Mouse (Mus musculus) forebrain, postnatal 0 days (tissue): ENCODE measurements around the gene Cacna2d3. TPM values are rescaled to one million over a fixed set of nuclear protein-coding genes. Genes with fewer than 3 reads are reported as not detected.

Experiments
- ATAC-seq: fragments of 200-750 bp; cut with Nextera tagmentation; 2 replicates; pipeline ENCODE4 v1.8.0; 2017; ENCODE audit warnings: mild to moderate bottlenecking, moderate library complexity
- DNase-seq: peaks from one replicate; pipeline ENCODE4 v3.0.0-alpha.2; 2015
- H3K27ac ChIP-seq: fragments of 300-500 bp; sonication (generic); 2 replicates; pipeline ENCODE4 v1.5.1; 2014; ENCODE audit warnings: low read depth, mild to moderate bottlenecking, antibody characterized with exemption, low read length, moderate library complexity, mixed read lengths
- H3K27me3 ChIP-seq: fragments of 300-500 bp; sonication (generic); 2 replicates; pipeline ENCODE4 v1.6.1; 2014; ENCODE audit warnings: mild to moderate bottlenecking, low read length, mixed read lengths; ENCODE audit not compliant: insufficient read depth
- H3K36me3 ChIP-seq: fragments of 300-500 bp; sonication (generic); 2 replicates; pipeline ENCODE4 v1.6.1; 2014; ENCODE audit warnings: mild to moderate bottlenecking, moderate library complexity; ENCODE audit not compliant: insufficient read depth
- H3K4me1 ChIP-seq: fragments of 300-500 bp; sonication (generic); 2 replicates; pipeline ENCODE4 v1.6.1; 2014; ENCODE audit warnings: antibody characterized with exemption; ENCODE audit not compliant: insufficient read depth
- H3K4me2 ChIP-seq: fragments of 300-500 bp; sonication (generic); 2 replicates; pipeline ENCODE4 v1.6.1; 2014; ENCODE audit warnings: low read depth, mild to moderate bottlenecking, moderate library complexity
- H3K4me3 ChIP-seq: fragments of 300-500 bp; sonication (generic); 2 replicates; pipeline ENCODE4 v1.5.1; 2014; ENCODE audit warnings: low read depth, low read length, mixed read lengths
- H3K9ac ChIP-seq: fragments of 300-500 bp; sonication (generic); 2 replicates; pipeline ENCODE4 v1.6.1; 2014; ENCODE audit warnings: mild to moderate bottlenecking
- H3K9me3 ChIP-seq: fragments of 300-500 bp; sonication (generic); 2 replicates; pipeline ENCODE4 v1.6.1; 2016; ENCODE audit warnings: low read length
- CTCF ChIP-seq: sonication (generic); IDR thresholded peaks from 2 replicates; pipeline ENCODE4 v1.5.1; 2016; ENCODE audit warnings: antibody characterized with exemption, control low read depth, low read depth
- WGBS: fragments of 180-500 bp; shearing (Covaris S2); extraction: QIAGEN DNeasy Blood & Tissue Kit; methylation state at CpG from one replicate; pipeline ENCODE4 v1.1.7; 2014; 5-methylcytosine and 5-hydroxymethylcytosine counted together
- polyA plus RNA-seq: library from polyadenylated mRNA; unstranded; fragments of >200 nt; fragmentation: Nextera tagmentation; extraction: Ambion mirVana; gene quantifications from 2 replicates; pipeline ENCODE4 v1.2.1, GENCODE M21; 2015
- total RNA-seq: library from RNA; depleted of rRNA; stranded (reverse); fragments of >200 nt; gene quantifications from 2 replicates; pipeline ENCODE4 v1.2.3, GENCODE M21; 2014

Gene Cacna2d3
- total and polyA plus RNA-seq, 2 experiments from 2014 or later = 28.1 to 37.7 TPM

- ATAC-seq = no peak
- Histone ChIP-seq H3K9me3 (no peaks in the 10 kb centered on the region), H3K27me3 (no peaks in the 10 kb centered on the region), H3K36me3 (no peaks in the 10 kb centered on the region), H3K9ac (no peak overlapping the region), H3K27ac (no peak overlapping the region), H3K4me2 (no peak overlapping the region), H3K4me3 (no peak overlapping the region), H3K4me1 (no peaks in the 10 kb centered on the region)
- no peak for TF ChIP-seq CTCF
- DNase-seq = no peak
- 89% methylated on average over 9 of the region's 9 CpGs for WGBS
Measured at GRCm38 (mm10) chr14:29589628-29590027, 132.0 kb downstream of the Cacna2d3 start.

DNA sequence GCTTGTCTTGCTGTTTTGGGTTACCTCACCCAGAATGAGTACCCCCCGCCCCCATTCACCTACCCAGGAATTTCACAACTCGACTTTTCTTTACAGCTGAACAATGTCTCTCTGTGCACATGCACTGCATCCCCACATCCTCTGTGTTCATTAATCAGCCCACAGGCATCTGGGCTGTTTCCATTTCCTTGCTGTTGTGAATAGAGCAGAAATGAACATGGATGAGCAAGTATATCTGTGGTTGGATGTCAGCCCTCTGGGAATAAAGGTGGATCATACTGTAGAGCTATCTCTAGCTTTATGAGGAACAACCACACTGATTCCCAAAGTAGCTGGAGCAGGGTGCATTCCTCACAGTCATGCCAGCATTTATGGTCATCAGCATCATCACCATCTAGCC is 139.7 kb downstream of the Cacna2d3 start:
- DNase-seq (no peak), ATAC-seq (no peak)
- WGBS = 59% methylated on average over 2 of the region's 2 CpGs
- Histone ChIP-seq H3K9ac (no peak overlapping the region), H3K27me3 (no peaks in the 10 kb centered on the region), H3K9me3 (no peaks in the 10 kb centered on the region), H3K4me2 (no peak overlapping the region), H3K4me1 (no peaks in the 10 kb centered on the region), H3K4me3 (no peak overlapping the region), H3K36me3 (no peaks in the 10 kb centered on the region), H3K27ac (no peak overlapping the region)
- no peak for TF ChIP-seq CTCF

DNA sequence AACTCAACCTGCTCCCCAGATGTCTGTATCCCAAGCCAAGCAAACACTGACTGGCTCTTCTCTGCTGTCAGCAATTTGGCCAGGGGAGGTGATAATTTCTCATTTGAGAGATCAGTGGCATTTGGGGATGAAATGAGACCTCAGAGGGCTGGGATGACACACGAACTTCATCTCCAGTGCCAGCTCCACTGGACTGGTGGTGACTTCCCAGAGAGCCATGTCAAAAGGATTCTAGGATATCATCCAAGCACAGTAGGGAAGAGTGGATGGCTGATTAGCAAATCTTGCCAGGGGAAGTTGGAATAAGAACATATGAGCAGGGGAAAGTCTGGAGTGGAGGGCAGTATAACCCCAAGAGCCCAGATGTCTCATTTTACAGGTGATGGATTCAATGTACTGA is 143.9 kb downstream of the Cacna2d3 start:
- no peaks in the 10 kb centered on the region for H3K4me1 ChIP-seq
- no peak for TF ChIP-seq CTCF
- H3K36me3 ChIP-seq = no peaks in the 10 kb centered on the region
- WGBS = 82% methylated on average over 1 of the region's 1 CpGs
- H3K27me3 ChIP-seq = no peaks in the 10 kb centered on the region
- H3K4me2 ChIP-seq = no peak overlapping the region
- no peaks in the 10 kb centered on the region for H3K9me3 ChIP-seq
- DNase-seq (no peak), ATAC-seq (no peak)
- H3K4me3 ChIP-seq = no peak overlapping the region
- H3K9ac ChIP-seq = no peak overlapping the region
- H3K27ac ChIP-seq = no peak overlapping the region

DNA sequence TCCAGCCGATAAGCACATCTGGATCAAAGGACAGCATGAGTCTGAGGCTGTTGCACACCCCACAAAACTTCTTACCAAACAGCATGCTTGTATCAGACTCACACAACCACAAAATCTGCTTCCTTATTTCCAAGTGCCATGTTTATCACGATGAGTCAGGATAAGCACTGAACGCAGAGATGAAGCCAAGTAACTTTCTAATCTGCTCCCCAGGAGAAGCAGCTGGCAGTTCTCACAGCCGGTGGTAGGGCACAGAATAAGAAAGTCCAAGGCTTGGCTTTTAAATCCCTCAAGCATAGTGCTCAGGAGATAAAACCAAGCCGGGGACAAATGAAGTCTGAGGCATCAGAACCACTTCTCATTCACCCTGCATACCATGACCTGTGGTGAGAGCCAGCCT is 146.1 kb downstream of the Cacna2d3 start:
- H3K36me3 ChIP-seq = no peaks in the 10 kb centered on the region
- DNase-seq = no peak
- H3K4me2 ChIP-seq = no peak overlapping the region
- H3K4me3 ChIP-seq = no peak overlapping the region
- no peak for ATAC-seq
- no peak overlapping the region for H3K9ac ChIP-seq
- H3K27me3 ChIP-seq = no peaks in the 10 kb centered on the region
- TF ChIP-seq CTCF = no peak
- H3K9me3 ChIP-seq = no peaks in the 10 kb centered on the region
- H3K4me1 ChIP-seq = no peaks in the 10 kb centered on the region
- 52% methylated on average over 5 of the region's 5 CpGs for WGBS
- no peak overlapping the region for H3K27ac ChIP-seq

DNA sequence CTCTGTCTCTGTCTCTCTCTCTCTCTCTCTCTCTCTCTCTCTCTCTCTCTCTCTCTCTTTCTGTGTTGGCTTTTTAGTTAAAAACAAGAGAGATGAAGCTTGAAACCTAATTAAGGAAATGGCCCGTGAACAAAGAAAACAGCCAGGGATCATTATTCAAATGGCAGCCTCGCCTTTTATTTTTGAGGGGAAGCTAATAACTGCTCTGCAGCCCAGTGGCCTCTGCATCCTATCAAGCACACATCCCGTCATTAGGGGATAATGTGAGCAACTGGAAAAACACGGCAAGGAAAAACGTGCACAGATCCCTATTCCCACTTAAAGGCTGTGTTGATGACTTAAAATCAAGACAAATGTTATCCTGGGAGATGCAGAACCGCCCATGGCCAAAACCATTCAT is 159.0 kb downstream of the Cacna2d3 start:
- TF ChIP-seq CTCF = no peak
- H3K4me2 ChIP-seq = no peak overlapping the region
- H3K27ac ChIP-seq = peak overlapping the region; percentile 21; the same call in 1 of the 2 replicates
- H3K9ac ChIP-seq = no peak overlapping the region
- H3K27me3 ChIP-seq = no peaks in the 10 kb centered on the region
- H3K4me1 ChIP-seq = 0 out of 2 replicates have a peak, but pooled peaks cover 3% of the 10 kb centered on the region
- DNase-seq = no peak
- H3K36me3 ChIP-seq = no peaks in the 10 kb centered on the region
- no peaks in the 10 kb centered on the region for H3K9me3 ChIP-seq
- ATAC-seq = no peak
- 18% methylated on average over 6 of the region's 6 CpGs for WGBS
- H3K4me3 ChIP-seq = no peak overlapping the region

DNA sequence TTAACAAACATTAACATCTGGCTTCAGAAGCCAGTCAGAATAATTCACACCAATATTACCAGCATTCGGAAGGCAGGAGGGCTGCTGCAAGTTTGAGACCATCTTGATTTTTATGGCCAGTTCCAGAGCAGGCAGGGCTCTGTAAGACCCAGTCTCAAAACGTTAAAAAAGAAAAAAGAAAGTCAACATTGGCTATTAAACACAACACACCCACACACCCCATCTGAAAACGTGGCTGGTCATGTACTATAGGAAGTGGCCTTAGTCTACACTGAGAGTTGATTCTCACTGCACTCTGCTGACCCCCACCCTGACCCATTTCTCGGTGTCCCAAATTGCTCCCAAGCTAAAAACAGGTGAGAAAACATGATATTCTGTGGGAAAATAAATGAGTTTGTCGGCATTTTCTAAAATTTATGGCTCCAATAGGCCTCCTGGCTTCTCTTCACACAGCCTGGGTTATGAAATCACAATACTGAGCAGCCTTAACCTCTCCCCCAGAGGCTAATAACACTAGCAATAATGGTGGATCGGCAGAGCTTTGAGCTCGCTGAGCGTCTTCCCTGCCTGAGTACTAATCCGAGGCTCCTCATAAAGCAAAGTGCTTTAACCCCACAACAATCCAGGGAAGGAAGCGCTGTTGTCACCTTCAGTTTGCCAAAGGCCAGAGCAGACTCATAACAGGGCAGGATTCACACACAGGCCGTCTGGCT is 160.4 kb downstream of the Cacna2d3 start:
- Histone ChIP-seq H3K4me2 (no peak overlapping the region), H3K9me3 (no peaks in the 10 kb centered on the region), H3K27ac (no peak overlapping the region), H3K36me3 (no peaks in the 10 kb centered on the region), H3K9ac (no peak overlapping the region), H3K4me3 (no peak overlapping the region), H3K27me3 (no peaks in the 10 kb centered on the region), H3K4me1 (no peaks in the 10 kb centered on the region)
- 73% methylated on average over 11 of the region's 11 CpGs for WGBS
- ATAC-seq = no peak
- DNase-seq = no peak
- no peak for TF ChIP-seq CTCF

DNA sequence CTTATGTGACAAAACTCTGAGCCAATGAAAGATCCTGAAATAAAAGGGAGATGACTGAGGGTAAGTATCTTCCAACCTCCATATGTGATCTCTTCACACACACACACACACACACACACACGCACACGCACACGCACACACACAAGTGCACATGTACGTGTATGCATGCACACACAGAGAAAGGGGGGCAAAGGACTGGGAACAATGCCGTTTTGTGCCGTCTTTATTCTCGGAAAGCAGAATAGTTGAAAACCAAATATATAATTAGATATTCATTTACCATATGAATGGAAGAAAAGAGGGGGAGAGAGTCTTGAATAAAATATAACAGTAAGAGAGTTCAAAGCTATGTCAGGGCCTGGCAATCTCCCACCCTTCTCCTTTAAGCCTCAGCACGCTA is 163.2 kb downstream of the Cacna2d3 start:
- DNase-seq (no peak), ATAC-seq (peak; percentile 60; the same call in 1 of the 2 replicates)
- no peak overlapping the region for H3K4me3 ChIP-seq
- no peaks in the 10 kb centered on the region for H3K4me1 ChIP-seq
- no peak for TF ChIP-seq CTCF
- 51% methylated on average over 8 of the region's 8 CpGs for WGBS
- no peak overlapping the region for H3K9ac ChIP-seq
- no peaks in the 10 kb centered on the region for H3K27me3 ChIP-seq
- H3K4me2 ChIP-seq = no peak overlapping the region
- no peak overlapping the region for H3K27ac ChIP-seq
- H3K36me3 ChIP-seq = no peaks in the 10 kb centered on the region
- H3K9me3 ChIP-seq = no peaks in the 10 kb centered on the region
